Mouse (Mus musculus): Measurements from ENCODE around the gene Wtap. TPM values are rescaled to one million over a fixed set of nuclear protein-coding genes. Genes with fewer than 3 reads are reported as not detected.

The Wtap gene
- polyA plus RNA-seq, 1 experiment from 2014 or later: 158 TPM

Other genes starting within 250 kb of the Wtap start
- 19.4 and 19.6 TPM in 2 replicates for gene Igf2r, start 224.5 kb downstream of the Wtap start, polyA plus RNA-seq (2014; fragmentation: Nextera tagmentation; extraction: Ambion mirVana)
- 0.18 and 0.42 TPM in 2 replicates for gene Mas1, start 126.0 kb downstream of the Wtap start, polyA plus RNA-seq (2014; fragmentation: Nextera tagmentation; extraction: Ambion mirVana)
- not detected in 2 replicates for gene Mrgprh, start 118.1 kb downstream of the Wtap start, polyA plus RNA-seq (2014; fragmentation: Nextera tagmentation; extraction: Ambion mirVana)
- 1.6 and 2.3 TPM in 2 replicates for gene Pnldc1, start 83.9 kb downstream of the Wtap start, polyA plus RNA-seq (2014; fragmentation: Nextera tagmentation; extraction: Ambion mirVana)
- gene Tcp1, start 78.5 kb downstream of the Wtap start, polyA plus RNA-seq (2014; fragmentation: Nextera tagmentation; extraction: Ambion mirVana): 644 and 679 TPM in 2 replicates
- 172 and 188 TPM in 2 replicates for gene Mrpl18, start 77.8 kb downstream of the Wtap start, polyA plus RNA-seq (2014; fragmentation: Nextera tagmentation; extraction: Ambion mirVana)
- 0.56 and 1.00 TPM in 2 replicates for gene Acat3, start 53.6 kb downstream of the Wtap start, polyA plus RNA-seq (2014; fragmentation: Nextera tagmentation; extraction: Ambion mirVana)
- 291 and 296 TPM in 2 replicates for gene Acat2, start 33.4 kb downstream of the Wtap start, polyA plus RNA-seq (2014; fragmentation: Nextera tagmentation; extraction: Ambion mirVana)
- 89.6 and 97.7 TPM in 2 replicates for gene Sod2, start 12.7 kb upstream of the Wtap start, polyA plus RNA-seq (2014; fragmentation: Nextera tagmentation; extraction: Ambion mirVana)
- not detected in 2 replicates for gene Gpr31b, start 58.1 kb upstream of the Wtap start, polyA plus RNA-seq (2014; fragmentation: Nextera tagmentation; extraction: Ambion mirVana)
- not detected in 2 replicates for gene Tcp10b, start 66.9 kb upstream of the Wtap start, polyA plus RNA-seq (2014; fragmentation: Nextera tagmentation; extraction: Ambion mirVana)
- not detected in 2 replicates for gene Unc93a, start 137.6 kb upstream of the Wtap start, polyA plus RNA-seq (2014; fragmentation: Nextera tagmentation; extraction: Ambion mirVana)
- gene Smok2a, start 227.0 kb upstream of the Wtap start, polyA plus RNA-seq (2014; fragmentation: Nextera tagmentation; extraction: Ambion mirVana): not detected in 2 replicates
- not detected in 2 replicates for gene Smok2b, start 236.1 kb upstream of the Wtap start, polyA plus RNA-seq (2014; fragmentation: Nextera tagmentation; extraction: Ambion mirVana)